Mouse (Mus musculus): ENCODE measurements around the gene Tle1.

GRCm38 (mm10) chr4:72201521-72201991, 837 bp upstream of the Tle1 start:
- TF ChIP-seq CTCF (IDR thresholded peaks at IDR 0.05; ENCODE audit: extremely low read depth, insufficient read depth, low read length) (no peak), POLR2A (IDR thresholded peaks at IDR 0.05; ENCODE audit: extremely low read depth, insufficient read depth, low read length) (no peak)
